Mouse (Mus musculus) hindbrain, postnatal 0 days (tissue): ENCODE results near the gene Cbx6. TPM values are rescaled to one million over a fixed set of nuclear protein-coding genes. Genes with fewer than 3 reads are reported as not detected.
A peak's percentile ranks its signal among the peaks of the same experiment; 100 is the strongest.

Source experiments
- ATAC-seq: fragments of 200-750 bp; cut with Nextera tagmentation; 2 replicates; pipeline ENCODE4 v1.8.0; 2017; ENCODE audit warnings: mild to moderate bottlenecking, moderate TSS enrichment, moderate library complexity
- DNase-seq: peaks from one replicate; pipeline ENCODE4 v3.0.0-alpha.2; 2015; ENCODE audit warnings: low spot score
- H3K27ac ChIP-seq: fragments of 300-500 bp; sonication (generic); 2 replicates; pipeline ENCODE4 v1.5.1; 2014; ENCODE audit warnings: mild to moderate bottlenecking
- H3K27me3 ChIP-seq: fragments of 300-500 bp; sonication (generic); 2 replicates; pipeline ENCODE4 v1.6.1; 2014; ENCODE audit warnings: low read length, mixed read lengths; ENCODE audit not compliant: insufficient read depth
- H3K36me3 ChIP-seq: fragments of 300-500 bp; sonication (generic); 2 replicates; pipeline ENCODE4 v1.6.1; 2014; ENCODE audit warnings: low read length, mixed read lengths; ENCODE audit not compliant: insufficient read depth
- H3K4me1 ChIP-seq: fragments of 300-500 bp; sonication (generic); 2 replicates; pipeline ENCODE4 v1.6.1; 2014; ENCODE audit warnings: antibody characterized with exemption, low read length, mixed read lengths; ENCODE audit not compliant: insufficient read depth
- H3K4me2 ChIP-seq: fragments of 300-500 bp; sonication (generic); 2 replicates; pipeline ENCODE4 v1.6.1; 2014; ENCODE audit warnings: low read depth, mild to moderate bottlenecking, low read length, moderate library complexity, mixed read lengths
- H3K4me3 ChIP-seq: fragments of 300-500 bp; sonication (generic); 2 replicates; pipeline ENCODE4 v1.5.1; 2014; ENCODE audit warnings: low read length
- H3K9ac ChIP-seq: fragments of 300-500 bp; sonication (generic); replicated peaks from 2 replicates; pipeline ENCODE4 v1.6.1; 2014; ENCODE audit warnings: mild to moderate bottlenecking, low read length, moderate library complexity, mixed read lengths
- H3K9me3 ChIP-seq: fragments of 300-500 bp; sonication (generic); 2 replicates; pipeline ENCODE4 v1.6.1; 2016; ENCODE audit warnings: low read length, mixed read lengths
- CTCF ChIP-seq: IDR thresholded peaks from 2 replicates; pipeline ENCODE4 v1.5.1; 2016; ENCODE audit warnings: antibody characterized with exemption, control low read depth, low read depth
- WGBS: fragments of 180-500 bp; shearing (Covaris S2); extraction: QIAGEN DNeasy Blood & Tissue Kit; methylation state at CpG from one replicate; pipeline ENCODE4 v1.1.7; 2014; 5-methylcytosine and 5-hydroxymethylcytosine counted together
- polyA plus RNA-seq: library from polyadenylated mRNA; unstranded; fragments of >200 nt; fragmentation: Nextera tagmentation; extraction: Ambion mirVana; gene quantifications from 2 replicates; pipeline ENCODE4 v1.2.1, GENCODE M21; 2015
- total RNA-seq: library from RNA; depleted of rRNA; stranded (reverse); fragments of >200 nt; gene quantifications from 2 replicates; pipeline ENCODE4 v1.2.3, GENCODE M21; 2014

Cbx6 gene
- total and polyA plus RNA-seq, 2 experiments from 2014 or later, result 56.6 to 107 TPM

DNA sequence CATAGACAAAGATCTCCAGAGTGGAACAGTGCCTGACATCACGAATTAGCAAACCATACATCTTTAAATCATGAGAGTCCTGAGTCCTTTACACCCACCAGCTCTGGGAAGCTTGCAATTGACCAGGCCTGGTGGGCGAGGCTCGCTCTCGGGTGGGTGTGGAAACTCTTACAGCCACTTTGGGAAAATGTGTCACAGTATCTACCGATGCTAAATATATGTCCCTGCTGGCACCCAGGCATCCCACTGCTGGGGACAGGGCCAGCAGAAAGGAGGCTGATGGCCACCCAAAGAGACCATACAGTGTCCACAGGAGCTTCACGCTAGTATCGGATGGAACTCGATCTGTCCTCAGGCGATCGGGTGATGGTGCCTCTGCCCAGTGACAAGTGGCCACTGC lies 35.9 kb downstream of the Cbx6 start:
- no peak for TF ChIP-seq CTCF
- H3K27ac ChIP-seq, result no peak overlapping the region
- H3K4me1 ChIP-seq, result peaks cover 5% of the 10 kb centered on the region; the same call in 1 of the 2 replicates
- no peaks in the 10 kb centered on the region for H3K36me3 ChIP-seq
- H3K9ac ChIP-seq, result no peak overlapping the region
- no peak for DNase-seq
- no peak overlapping the region for H3K4me3 ChIP-seq
- H3K9me3 ChIP-seq, result no peaks in the 10 kb centered on the region
- WGBS, result 88% methylated on average over 10 of the region's 10 CpGs
- no peaks in the 10 kb centered on the region for H3K27me3 ChIP-seq
- ATAC-seq, result no peak
- no peak overlapping the region for H3K4me2 ChIP-seq

DNA sequence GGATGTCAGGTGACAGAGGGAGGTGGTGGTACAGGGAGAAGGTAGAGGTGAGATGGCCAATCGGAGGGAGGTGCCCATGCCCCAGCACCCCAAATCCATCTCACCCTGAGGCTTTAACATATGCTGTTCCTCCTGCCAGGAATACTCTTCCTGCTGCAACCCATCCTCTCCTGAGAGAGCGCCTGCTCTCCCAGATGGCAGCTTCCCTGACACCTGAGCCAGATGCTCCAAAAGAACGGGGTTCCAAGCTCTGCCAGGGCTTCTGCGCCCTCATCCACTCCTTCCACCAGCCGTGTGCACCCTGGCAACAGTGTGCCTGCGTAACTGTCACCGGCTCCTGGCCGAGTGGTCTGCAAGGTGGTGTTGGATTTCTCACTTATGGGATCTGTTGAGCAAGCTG lies 36.8 kb downstream of the Cbx6 start:
- no peak for TF ChIP-seq CTCF
- no peaks in the 10 kb centered on the region for H3K36me3 ChIP-seq
- WGBS, result 88% methylated on average over 8 of the region's 8 CpGs
- H3K9me3 ChIP-seq, result no peaks in the 10 kb centered on the region
- no peak overlapping the region for H3K4me3 ChIP-seq
- H3K9ac ChIP-seq, result no peak overlapping the region
- no peak overlapping the region for H3K4me2 ChIP-seq
- ATAC-seq (no peak), DNase-seq (no peak)
- H3K27ac ChIP-seq, result no peak overlapping the region
- H3K27me3 ChIP-seq, result no peaks in the 10 kb centered on the region
- H3K4me1 ChIP-seq, result peaks cover 5% of the 10 kb centered on the region; the same call in 1 of the 2 replicates

DNA sequence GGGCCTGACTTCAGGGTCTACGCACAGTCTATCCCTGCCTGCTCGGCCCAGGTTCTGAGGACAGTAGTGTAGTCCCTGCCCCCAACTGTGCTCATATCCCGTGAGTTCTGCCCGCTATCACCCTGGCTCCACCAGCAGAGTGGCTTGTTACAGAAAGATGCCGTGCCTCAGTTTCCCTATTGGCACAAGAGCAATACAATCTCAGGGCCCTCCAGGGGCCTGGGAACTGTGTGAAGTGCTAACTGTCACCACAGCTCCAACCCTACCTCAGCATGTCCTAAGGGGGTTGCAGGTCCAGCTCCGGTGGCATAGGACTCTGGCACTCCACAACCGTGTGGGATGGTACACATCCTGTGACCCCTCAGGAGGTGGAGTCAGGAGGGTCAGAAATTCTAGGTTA lies 37.4 kb downstream of the Cbx6 start:
- Histone ChIP-seq H3K36me3 (no peaks in the 10 kb centered on the region), H3K9ac (no peak overlapping the region), H3K9me3 (no peaks in the 10 kb centered on the region), H3K27me3 (no peaks in the 10 kb centered on the region), H3K4me3 (no peak overlapping the region), H3K27ac (no peak overlapping the region), H3K4me1 (no peaks in the 10 kb centered on the region), H3K4me2 (no peak overlapping the region)
- no peak for TF ChIP-seq CTCF
- ATAC-seq (no peak), DNase-seq (no peak)
- 85% methylated on average over 7 of the region's 7 CpGs for WGBS

DNA sequence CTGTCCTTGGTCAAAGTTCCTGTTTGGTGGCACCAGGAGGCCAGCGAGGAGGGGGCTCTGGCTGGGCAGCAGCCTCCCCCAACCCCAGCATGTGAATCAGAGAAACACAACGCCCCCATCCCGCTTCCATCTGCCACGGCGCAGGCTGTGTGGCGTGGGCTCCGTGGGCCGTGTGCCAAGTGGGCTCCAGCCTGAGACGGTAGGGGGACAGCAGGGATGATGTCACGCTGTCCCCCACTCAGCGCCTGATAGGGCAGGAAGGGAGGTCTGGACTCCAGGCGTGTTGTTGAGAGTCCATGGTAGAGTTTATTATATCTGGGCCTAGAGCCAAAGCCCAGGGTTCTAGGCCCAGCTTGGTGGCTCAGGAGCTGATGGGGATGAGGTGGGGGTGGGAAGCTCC lies 38.2 kb downstream of the Cbx6 start:
- no peak for DNase-seq
- 65% methylated on average over 12 of the region's 12 CpGs for WGBS

DNA sequence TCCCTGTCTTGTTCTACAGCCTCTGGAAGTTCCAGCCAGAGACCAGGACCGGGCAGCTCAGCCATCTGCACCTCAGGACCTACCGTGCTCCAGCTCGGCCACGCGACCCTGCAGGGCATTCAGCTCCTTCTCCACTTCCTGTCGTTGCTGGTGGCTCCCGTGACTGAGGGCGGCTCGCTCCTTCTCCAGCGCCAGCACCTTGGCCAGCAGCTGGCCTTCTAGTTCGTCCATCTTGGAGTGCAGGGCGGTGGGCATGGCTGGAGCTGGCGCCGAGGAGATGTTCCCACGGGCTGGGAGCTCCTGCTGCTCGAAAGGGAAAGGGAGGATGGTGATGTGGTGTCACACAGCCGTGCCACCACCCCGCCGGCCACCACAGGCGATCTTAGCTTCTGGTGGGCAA lies 40.3 kb downstream of the Cbx6 start:
- ATAC-seq (no peak), DNase-seq (no peak)
- Histone ChIP-seq H3K9ac (no peak overlapping the region), H3K36me3 (no peaks in the 10 kb centered on the region), H3K4me3 (no peak overlapping the region), H3K4me1 (no peaks in the 10 kb centered on the region), H3K27me3 (no peaks in the 10 kb centered on the region), H3K27ac (no peak overlapping the region), H3K4me2 (no peak overlapping the region), H3K9me3 (no peaks in the 10 kb centered on the region)
- 44% methylated on average over 20 of the region's 20 CpGs for WGBS
- no peak for TF ChIP-seq CTCF

More for the DNA sequence above, 38.2 kb downstream of the Cbx6 start:
- no peaks in the 10 kb centered on the region for H3K9me3 ChIP-seq
- no peak for TF ChIP-seq CTCF
- H3K4me1 ChIP-seq, result no peaks in the 10 kb centered on the region
- H3K36me3 ChIP-seq, result no peaks in the 10 kb centered on the region
- no peak overlapping the region for H3K4me3 ChIP-seq
- no peak overlapping the region for H3K9ac ChIP-seq
- no peak overlapping the region for H3K27ac ChIP-seq
- no peak overlapping the region for H3K4me2 ChIP-seq
- H3K27me3 ChIP-seq, result no peaks in the 10 kb centered on the region
- ATAC-seq, result peak; percentile 18; the same call in 1 of the 2 replicates

DNA sequence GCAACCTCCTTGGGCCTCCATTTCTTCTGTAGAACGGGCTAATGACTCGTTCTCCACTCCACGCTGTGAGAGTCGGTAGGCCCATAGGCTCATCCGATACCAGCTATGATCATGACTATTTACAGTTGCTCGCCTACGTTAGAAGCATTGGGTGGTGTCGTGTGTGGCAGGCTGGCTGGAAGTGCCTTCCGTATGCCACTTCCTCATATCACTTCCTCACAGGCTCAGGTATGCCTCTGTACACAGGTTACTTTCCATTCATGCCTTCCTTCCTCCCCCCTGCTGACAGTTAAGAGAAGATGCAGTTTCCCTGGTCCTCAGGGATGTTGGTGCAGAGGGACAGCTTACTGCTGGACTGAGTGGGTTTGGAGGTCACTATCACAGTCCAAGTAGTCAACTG lies 41.4 kb downstream of the Cbx6 start:
- Histone ChIP-seq H3K4me1 (no peaks in the 10 kb centered on the region), H3K9me3 (no peaks in the 10 kb centered on the region), H3K27me3 (no peaks in the 10 kb centered on the region), H3K27ac (no peak overlapping the region), H3K36me3 (no peaks in the 10 kb centered on the region), H3K9ac (no peak overlapping the region), H3K4me3 (no peak overlapping the region), H3K4me2 (no peak overlapping the region)
- WGBS, result 93% methylated on average over 9 of the region's 9 CpGs
- TF ChIP-seq CTCF, result no peak
- no peak for ATAC-seq
- DNase-seq, result no peak

DNA sequence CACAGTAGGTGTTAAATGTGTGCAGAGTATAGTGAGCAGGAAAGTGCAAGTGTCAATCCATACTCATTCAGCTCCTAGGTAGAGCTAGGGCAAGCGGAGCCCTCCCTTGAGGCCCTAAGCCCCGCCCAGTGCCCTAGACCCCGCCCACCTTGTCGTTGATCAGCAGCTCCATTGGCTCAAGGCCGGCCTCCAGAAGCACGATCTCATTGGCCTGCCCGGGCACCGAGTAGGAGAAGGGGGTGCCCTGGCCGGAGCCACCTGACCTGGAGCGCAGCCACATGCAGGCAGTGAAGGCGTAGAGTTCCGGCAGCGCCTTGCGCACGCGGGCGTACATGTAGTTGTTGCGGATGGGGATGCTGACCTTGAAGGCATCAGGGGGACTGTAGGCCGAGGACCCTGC lies 42.0 kb downstream of the Cbx6 start:
- ATAC-seq (peak; percentile 24; the same call in 1 of the 2 replicates), DNase-seq (no peak)
- no peak overlapping the region for H3K9ac ChIP-seq
- H3K4me1 ChIP-seq, result no peaks in the 10 kb centered on the region
- 26% methylated on average over 19 of the region's 19 CpGs for WGBS
- H3K4me3 ChIP-seq, result no peak overlapping the region
- no peaks in the 10 kb centered on the region for H3K27me3 ChIP-seq
- TF ChIP-seq CTCF, result no peak
- H3K36me3 ChIP-seq, result no peaks in the 10 kb centered on the region
- no peak overlapping the region for H3K4me2 ChIP-seq
- H3K27ac ChIP-seq, result no peak overlapping the region
- H3K9me3 ChIP-seq, result no peaks in the 10 kb centered on the region
